Mouse (Mus musculus) testis, adult 2 months (tissue): ENCODE measurements around the gene Frmd4a. TPM values are rescaled to one million over a fixed set of nuclear protein-coding genes. Genes with fewer than 3 reads are reported as not detected.

ENCODE experiments used
- H3K27ac ChIP-seq: fragments of 200-500 bp; 2 replicates; pipeline ENCODE4 v1.5.1; 2012; ENCODE audit warnings: low read depth, low read length; ENCODE audit not compliant: control insufficient read depth, insufficient read depth
- H3K27me3 ChIP-seq: fragments of 200-500 bp; 2 replicates; pipeline ENCODE4 v1.6.1; 2012; ENCODE audit warnings: mild to moderate bottlenecking, low read length, moderate library complexity; ENCODE audit not compliant: control insufficient read depth, insufficient read depth
- H3K36me3 ChIP-seq: fragments of 200-500 bp; 2 replicates; pipeline ENCODE4 v1.6.1; 2012; ENCODE audit warnings: mild to moderate bottlenecking, low read length; ENCODE audit not compliant: control insufficient read depth, insufficient read depth
- H3K4me1 ChIP-seq: fragments of 200-500 bp; 2 replicates; pipeline ENCODE4 v1.6.1; 2012; ENCODE audit warnings: low read length; ENCODE audit not compliant: control insufficient read depth, insufficient read depth
- H3K4me3 ChIP-seq: fragments of 200-500 bp; 2 replicates; pipeline ENCODE4 v1.5.1; 2012; ENCODE audit warnings: low read depth, mild to moderate bottlenecking, low read length, moderate library complexity, mixed read lengths; ENCODE audit not compliant: control insufficient read depth
- CTCF ChIP-seq: fragments of 200-500 bp; IDR thresholded peaks from 2 replicates; pipeline ENCODE4 v1.5.1; 2012; ENCODE audit warnings: low read depth, mild to moderate bottlenecking, inconsistent platforms, low read length, moderate library complexity; ENCODE audit not compliant: control insufficient read depth, insufficient read depth, insufficient replicate concordance
- POLR2A ChIP-seq: fragments of 200-500 bp; IDR thresholded peaks from 2 replicates; pipeline ENCODE4 v1.6.1; 2012; ENCODE audit warnings: low read depth, mild to moderate bottlenecking, inconsistent platforms, low read length, moderate library complexity; ENCODE audit not compliant: control insufficient read depth
- polyA plus RNA-seq: library from polyadenylated mRNA; depleted of rRNA; stranded (reverse); fragments of >200 nt; gene quantifications from 2 replicates; pipeline ENCODE4 v1.2.3, GENCODE M21; 2012

Gene Frmd4a
- polyA plus RNA-seq, 1 experiment: 6.1 TPM

DNA sequence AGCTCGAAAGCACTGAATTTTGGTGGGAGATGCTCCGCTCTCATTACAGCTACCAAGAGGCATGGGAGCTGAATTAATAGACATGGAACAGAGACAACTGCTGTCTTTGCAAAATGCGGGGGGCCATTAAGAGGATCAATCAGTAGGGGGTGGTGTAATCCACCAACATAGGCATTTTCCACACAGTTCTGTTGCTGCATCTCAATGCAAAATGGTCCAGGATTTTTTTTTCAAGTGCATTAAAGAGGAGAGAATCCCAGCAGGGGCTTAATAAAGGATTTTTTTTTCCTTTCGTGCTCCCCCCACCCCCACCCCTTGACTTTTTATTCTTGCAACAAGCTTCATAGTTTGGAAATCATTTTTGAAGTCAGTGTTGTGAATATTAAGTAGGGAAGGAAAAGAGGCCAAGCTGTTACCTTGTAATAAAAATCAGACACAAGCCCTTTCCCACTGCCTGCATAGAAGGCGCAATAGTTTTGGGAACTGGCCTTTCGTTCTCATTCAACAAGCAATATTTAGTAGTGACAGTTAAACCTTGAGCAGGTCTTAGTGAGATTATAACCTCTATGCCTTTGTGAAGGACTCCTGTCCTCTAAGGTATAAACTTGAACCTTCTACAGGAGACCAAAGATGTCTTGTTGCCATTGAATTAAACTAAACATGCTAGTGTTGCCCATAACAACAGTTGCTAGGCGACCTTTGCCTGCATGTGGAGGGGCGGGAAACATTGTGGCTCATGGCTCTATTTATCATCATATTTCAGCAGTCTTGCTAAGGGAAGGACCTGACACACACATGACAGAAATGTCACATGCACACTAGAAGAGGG is 81.6 kb downstream of the Frmd4a start:
- Histone ChIP-seq H3K27me3 (no peaks in the 10 kb centered on the region), H3K36me3 (no peaks in the 10 kb centered on the region), H3K27ac (no peak overlapping the region)

DNA sequence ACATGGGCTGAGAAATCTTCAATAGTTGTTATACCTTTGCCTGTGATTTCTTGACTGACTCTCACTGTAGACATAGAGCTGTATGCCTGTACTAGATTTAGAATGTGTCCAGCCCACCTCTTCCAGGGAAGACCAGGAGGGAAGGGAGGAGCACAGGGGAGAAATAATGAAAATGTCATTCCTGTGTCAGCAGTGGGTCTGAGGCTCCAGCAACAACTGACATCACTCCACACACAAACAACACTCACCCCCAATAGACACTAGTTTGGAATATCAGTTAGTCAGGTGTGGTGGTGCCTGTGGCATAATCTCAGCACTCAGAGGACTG is 82.2 kb downstream of the Frmd4a start:
- TF ChIP-seq CTCF (no peak), POLR2A (no peak)
- no peaks in the 10 kb centered on the region for H3K27me3 ChIP-seq
- H3K4me3 ChIP-seq: no peak overlapping the region
- H3K27ac ChIP-seq: no peak overlapping the region
- H3K4me1 ChIP-seq: no peaks in the 10 kb centered on the region
- no peaks in the 10 kb centered on the region for H3K36me3 ChIP-seq

More for the DNA sequence above, 81.6 kb downstream of the Frmd4a start:
- H3K4me3 ChIP-seq: no peak overlapping the region
- TF ChIP-seq POLR2A (no peak), CTCF (no peak)
- no peaks in the 10 kb centered on the region for H3K4me1 ChIP-seq

DNA sequence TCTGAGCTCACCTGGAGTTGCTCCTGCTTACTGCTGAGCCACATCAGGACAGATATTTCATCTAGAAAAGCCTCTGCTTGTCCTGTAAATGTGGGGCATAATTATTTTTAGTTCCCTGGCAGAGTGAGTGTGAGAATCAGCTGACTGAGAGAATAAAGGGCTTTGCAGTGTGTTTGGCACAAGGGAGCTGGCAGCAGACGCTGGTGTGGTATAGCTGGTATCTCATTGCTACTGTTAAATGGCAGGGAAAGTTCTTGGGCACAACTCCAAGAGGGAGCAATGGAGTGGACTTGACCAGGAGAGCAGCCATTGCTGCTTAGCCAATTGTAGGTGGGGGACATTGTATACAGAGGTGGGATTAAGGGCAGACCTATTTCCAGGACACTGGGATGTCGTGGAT is 83.9 kb downstream of the Frmd4a start:
- Histone ChIP-seq H3K36me3 (no peaks in the 10 kb centered on the region), H3K27ac (no peak overlapping the region), H3K27me3 (no peaks in the 10 kb centered on the region), H3K4me1 (no peaks in the 10 kb centered on the region), H3K4me3 (no peak overlapping the region)
- TF ChIP-seq CTCF: no peak
- no peak for TF ChIP-seq POLR2A

DNA sequence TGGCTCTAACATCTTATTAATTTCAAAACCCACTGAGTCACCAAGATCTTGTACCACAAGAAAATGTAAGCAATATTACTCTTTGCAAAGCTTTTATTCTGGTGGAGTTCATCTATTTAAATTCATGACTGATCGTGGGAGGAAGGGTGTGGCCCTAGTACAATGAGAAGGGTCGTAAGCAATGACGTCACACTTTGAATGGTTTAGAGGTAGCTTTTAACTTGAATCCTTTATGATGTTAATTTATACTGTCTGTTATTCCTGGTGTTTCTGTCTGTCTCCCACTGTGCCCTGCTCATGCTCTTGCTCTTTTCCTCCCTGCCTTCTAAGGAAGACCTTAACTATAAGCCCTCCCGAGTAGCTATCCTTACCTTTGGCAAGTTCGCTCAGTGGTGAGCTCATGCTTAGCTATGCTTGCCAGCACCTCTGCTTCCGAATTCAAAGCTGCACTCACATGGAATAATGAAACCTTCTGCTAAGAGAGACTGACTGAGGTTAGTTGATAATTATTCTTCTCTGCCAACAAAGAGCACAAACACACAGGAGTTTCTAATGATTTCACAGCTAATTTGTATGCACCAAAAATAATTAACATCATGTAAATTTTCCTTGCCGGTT is 95.9 kb downstream of the Frmd4a start:
- no peak for TF ChIP-seq POLR2A
- no peak for TF ChIP-seq CTCF

DNA sequence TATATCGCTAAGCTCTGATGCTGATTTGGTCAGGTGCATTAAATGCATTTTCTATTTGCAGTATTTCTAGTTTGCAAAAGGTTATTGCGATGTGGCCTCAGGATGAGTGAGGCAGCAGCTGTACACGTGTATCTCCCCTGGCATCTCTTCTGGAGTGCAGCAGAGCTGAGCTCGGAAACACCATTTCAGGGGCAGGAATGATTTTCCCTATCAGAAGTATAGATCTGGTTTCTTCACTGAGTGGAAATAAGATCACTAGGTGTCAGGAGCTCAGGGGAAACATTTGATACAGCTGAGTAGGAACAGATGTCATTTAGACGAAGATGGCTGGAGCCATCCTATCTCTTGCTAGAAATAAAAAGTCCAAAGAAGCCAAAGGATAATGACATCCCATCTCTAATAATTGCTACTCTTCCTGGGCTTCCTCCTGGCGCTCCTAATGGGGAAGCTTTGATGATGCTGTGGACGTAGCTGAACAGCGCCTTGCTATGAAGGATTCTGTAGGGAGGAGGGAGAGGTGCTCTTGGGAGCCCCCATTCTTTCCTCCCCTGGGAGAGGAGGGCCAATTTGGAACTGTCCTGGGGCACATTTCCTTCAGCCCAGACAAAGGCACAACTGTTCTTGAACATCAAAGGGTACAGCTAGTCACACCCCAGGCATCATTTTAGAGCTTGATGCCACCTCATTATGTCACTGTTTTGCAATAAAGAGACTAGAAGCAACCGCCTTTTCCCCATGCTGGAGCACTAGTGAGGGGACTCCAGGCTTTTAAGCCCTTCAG is 102.4 kb downstream of the Frmd4a start:
- TF ChIP-seq CTCF (no peak), POLR2A (no peak)
- Histone ChIP-seq H3K27ac (no peak overlapping the region), H3K36me3 (no peaks in the 10 kb centered on the region)

More for the DNA sequence above, 95.9 kb downstream of the Frmd4a start:
- no peak overlapping the region for H3K4me3 ChIP-seq
- no peaks in the 10 kb centered on the region for H3K36me3 ChIP-seq
- H3K27ac ChIP-seq: no peak overlapping the region
- H3K27me3 ChIP-seq: no peaks in the 10 kb centered on the region
- H3K4me1 ChIP-seq: no peaks in the 10 kb centered on the region

DNA sequence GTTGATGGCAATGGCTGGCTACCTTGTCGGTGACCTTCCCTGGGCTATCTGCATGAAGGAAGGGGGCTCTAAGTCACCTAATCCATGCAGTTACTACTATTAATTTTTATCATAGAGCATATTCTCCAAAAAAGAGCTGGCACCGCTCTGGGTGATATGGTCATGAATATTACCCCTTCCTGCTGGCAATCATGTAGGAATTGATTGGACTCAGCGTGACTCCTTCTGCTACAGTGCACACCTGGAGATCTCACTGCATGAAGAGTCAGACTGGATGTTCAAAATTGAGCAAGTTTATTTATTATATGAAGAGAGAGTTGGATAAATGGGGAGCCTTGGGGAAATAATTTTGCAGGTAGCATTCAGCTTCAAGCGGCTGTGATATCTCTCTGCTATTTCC is 113.7 kb downstream of the Frmd4a start:
- no peaks in the 10 kb centered on the region for H3K27me3 ChIP-seq
- H3K27ac ChIP-seq: no peak overlapping the region
- no peak overlapping the region for H3K4me3 ChIP-seq
- no peaks in the 10 kb centered on the region for H3K4me1 ChIP-seq
- no peaks in the 10 kb centered on the region for H3K36me3 ChIP-seq
- TF ChIP-seq CTCF: no peak
- TF ChIP-seq POLR2A: no peak

More for the DNA sequence above, 102.4 kb downstream of the Frmd4a start:
- Histone ChIP-seq H3K27me3 (no peaks in the 10 kb centered on the region), H3K4me3 (no peak overlapping the region), H3K4me1 (no peaks in the 10 kb centered on the region)

DNA sequence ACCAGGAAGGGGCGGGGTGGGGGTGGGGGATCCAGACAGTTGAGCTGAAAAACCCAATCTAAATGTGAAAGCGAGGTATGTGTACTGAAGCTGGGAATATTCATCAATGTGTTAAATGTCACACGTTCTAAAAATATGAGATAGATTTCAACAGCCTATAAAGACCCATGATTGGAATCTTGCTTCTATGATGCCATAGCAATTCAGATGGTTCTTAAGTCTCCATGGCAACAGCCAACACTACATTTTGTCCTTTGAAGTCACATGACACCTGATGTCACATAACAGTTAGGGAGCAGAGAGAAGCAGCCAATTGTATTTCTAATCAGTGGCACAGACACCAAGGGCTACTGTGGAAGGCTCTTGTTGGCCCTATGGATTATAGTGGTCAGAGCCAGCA is 120.0 kb downstream of the Frmd4a start:
- TF ChIP-seq POLR2A: no peak
- TF ChIP-seq CTCF: no peak

More for the DNA sequence above, 120.0 kb downstream of the Frmd4a start:
- Histone ChIP-seq H3K27me3 (no peaks in the 10 kb centered on the region), H3K36me3 (no peaks in the 10 kb centered on the region), H3K4me3 (peak overlapping the region; percentile 23; the same call in 1 of the 2 replicates), H3K27ac (no peak overlapping the region), H3K4me1 (no peaks in the 10 kb centered on the region)
